Mouse (Mus musculus) E14TG2a.4 (cell line): ENCODE results near the gene Tgfb1.
"Not testable (repeated sequence)": the region's sequence is repeated elsewhere in the genome, so short reads cannot be mapped to it uniquely, and the experiment has no call there.

Source experiments
- H3K27me3 ChIP-seq: 2 replicates; pipeline ENCODE4 v1.6.1; 2014; ENCODE audit warnings: low read length, control low read depth; ENCODE audit not compliant: insufficient read depth
- H3K36me3 ChIP-seq: 2 replicates; pipeline ENCODE4 v1.6.1; 2014; ENCODE audit warnings: low read length, control low read depth; ENCODE audit not compliant: insufficient read depth
- H3K4me1 ChIP-seq: replicated peaks from 2 replicates; pipeline ENCODE4 v1.6.1; 2014; ENCODE audit warnings: low read depth, low read length, control low read depth
- H3K4me3 ChIP-seq: replicated peaks from 2 replicates; pipeline ENCODE4 v1.5.1; 2014; ENCODE audit warnings: mild to moderate bottlenecking, low read length
- H3K9me3 ChIP-seq: 2 replicates; pipeline ENCODE4 v1.6.1; 2014; ENCODE audit warnings: low read length, control low read depth
- CTCF ChIP-seq: conservative IDR thresholded peaks from 2 replicates; pipeline ENCODE4 v1.5.1; 2014; ENCODE audit warnings: low read length
- NANOG ChIP-seq: IDR thresholded peaks from 2 replicates; pipeline ENCODE4 v1.6.1; 2014; ENCODE audit warnings: borderline replicate concordance, low read length, mixed read lengths
- POU5F1 ChIP-seq: IDR thresholded peaks from 2 replicates; pipeline ENCODE4 v1.6.1; 2014; ENCODE audit warnings: low read length, borderline replicate concordance

Tgfb1 gene

GRCm38 (mm10) chr7:25714581-25714980 lies 27.8 kb downstream of the Tgfb1 start:
- TF ChIP-seq CTCF (no peak), POU5F1 (no peak), NANOG (no peak)
- no peaks in the 10 kb centered on the region for H3K9me3 ChIP-seq
- peaks cover 63% of the 10 kb centered on the region for H3K36me3 ChIP-seq
- H3K4me1 ChIP-seq, result peaks cover 82% of the 10 kb centered on the region
- no peaks in the 10 kb centered on the region for H3K27me3 ChIP-seq
- H3K4me3 ChIP-seq, result no peak overlapping the region

GRCm38 (mm10) chr7:25715731-25716271 lies 29.0 kb downstream of the Tgfb1 start:
- Histone ChIP-seq H3K27me3 (no peaks in the 10 kb centered on the region), H3K4me1 (peaks cover 81% of the 10 kb centered on the region), H3K9me3 (no peaks in the 10 kb centered on the region), H3K4me3 (peak overlapping the region; percentile 58), H3K36me3 (peaks cover 75% of the 10 kb centered on the region)
- TF ChIP-seq CTCF (no peak), NANOG (no peak), POU5F1 (no peak)

GRCm38 (mm10) chr7:25717478-25717877 lies 30.7 kb downstream of the Tgfb1 start:
- no peaks in the 10 kb centered on the region for H3K27me3 ChIP-seq
- no peak overlapping the region; the same call in 1 of the 2 replicates for H3K4me3 ChIP-seq
- H3K9me3 ChIP-seq, result no peaks in the 10 kb centered on the region
- peaks cover 72% of the 10 kb centered on the region for H3K4me1 ChIP-seq
- TF ChIP-seq POU5F1 (no peak), NANOG (no peak), CTCF (no peak)
- H3K36me3 ChIP-seq, result peaks cover 79% of the 10 kb centered on the region

GRCm38 (mm10) chr7:25718788-25719417 lies 32.1 kb downstream of the Tgfb1 start, which contains the start of gene Ccdc97:
TSS of gene Ccdc97 (minus strand) at chr7:25719088.
- H3K36me3 ChIP-seq, result peaks cover 79% of the 10 kb centered on the region
- peaks cover 68% of the 10 kb centered on the region for H3K4me1 ChIP-seq
- peak within 1 kb of the TSS; percentile 87 for H3K4me3 ChIP-seq
- TF ChIP-seq POU5F1 (no peak), CTCF (no peak), NANOG (no peak)
- H3K9me3 ChIP-seq, result no peaks in the 10 kb centered on the region
- no peaks in the 10 kb centered on the region for H3K27me3 ChIP-seq

GRCm38 (mm10) chr7:25719761-25720610 lies 33.2 kb downstream of the Tgfb1 start:
- H3K36me3 ChIP-seq, result peaks cover 79% of the 10 kb centered on the region
- peaks cover 57% of the 10 kb centered on the region for H3K4me1 ChIP-seq
- H3K9me3 ChIP-seq, result no peaks in the 10 kb centered on the region
- no peaks in the 10 kb centered on the region for H3K27me3 ChIP-seq
- peak overlapping the region; percentile 87 for H3K4me3 ChIP-seq
- peak; percentile 94 for TF ChIP-seq CTCF
- no peak for TF ChIP-seq POU5F1

- Histone ChIP-seq H3K4me1 (peaks cover 49% of the 10 kb centered on the region), H3K4me3 (no peak overlapping the region), H3K9me3 (no peaks in the 10 kb centered on the region), H3K36me3 (peaks cover 79% of the 10 kb centered on the region), H3K27me3 (no peaks in the 10 kb centered on the region)
- TF ChIP-seq POU5F1, result no peak
- no peak for TF ChIP-seq CTCF
- TF ChIP-seq NANOG, result no peak
These were observed 34.0 kb downstream of the Tgfb1 start for GRCm38 (mm10) chr7:25720760-25721159.

GRCm38 (mm10) chr7:25721776-25722175 lies 35.0 kb downstream of the Tgfb1 start:
- not testable (repeated sequence) for H3K9me3 ChIP-seq, H3K27me3 ChIP-seq, H3K4me3 ChIP-seq
- peaks cover 79% of the 10 kb centered on the region for H3K36me3 ChIP-seq
- peaks cover 50% of the 10 kb centered on the region for H3K4me1 ChIP-seq

- Histone ChIP-seq H3K4me1 (peaks cover 51% of the 10 kb centered on the region), H3K9me3 (no peaks in the 10 kb centered on the region), H3K4me3 (no peak overlapping the region), H3K27me3 (no peaks in the 10 kb centered on the region), H3K36me3 (peaks cover 99% of the 10 kb centered on the region)
- no peak for TF ChIP-seq CTCF
- TF ChIP-seq POU5F1, result no peak
- TF ChIP-seq NANOG, result no peak
These were observed 39.1 kb downstream of the Tgfb1 start for GRCm38 (mm10) chr7:25725886-25726285.

GRCm38 (mm10) chr7:25727800-25728199 lies 41.0 kb downstream of the Tgfb1 start:
- Histone ChIP-seq H3K4me1 (peaks cover 53% of the 10 kb centered on the region), H3K4me3 (no peak overlapping the region), H3K27me3 (no peaks in the 10 kb centered on the region), H3K36me3 (peaks cover 99% of the 10 kb centered on the region), H3K9me3 (no peaks in the 10 kb centered on the region)
- TF ChIP-seq POU5F1, result no peak
- TF ChIP-seq CTCF, result no peak
- no peak for TF ChIP-seq NANOG
